Mouse (Mus musculus): ENCODE results near the gene Nfia. TPM values are rescaled to one million over a fixed set of nuclear protein-coding genes. Genes with fewer than 3 reads are reported as not detected.

Nfia gene
- polyA plus RNA-seq, 1 experiment from 2014 or later = 19.9 TPM

- Histone ChIP-seq H3K9me3 (ENCODE audit: low read length) (no peaks in the 10 kb centered on the region), H3K27ac (ENCODE audit: low read length) (peak overlapping the region; percentile 48; the same call in 1 of the 2 replicates), H3K4me3 (ENCODE audit: low read length) (no peak overlapping the region), H3K4me1 (ENCODE audit: insufficient read depth, low read length) (peaks cover 23% of the 10 kb centered on the region), H3K36me3 (ENCODE audit: insufficient read depth, low read length) (no peaks in the 10 kb centered on the region), H3K9ac (replicated peaks; ENCODE audit: low read length) (no peak overlapping the region), H3K27me3 (ENCODE audit: insufficient read depth, low read length) (no peaks in the 10 kb centered on the region), H3K4me2 (replicated peaks; ENCODE audit: low read depth, low read length) (no peak overlapping the region)
- 40% methylated on average over 4 of the region's 4 CpGs for WGBS
- peak; percentile 82 for ATAC-seq (ENCODE audit: low FRiP score, low TSS enrichment)
These were observed 314.4 kb downstream of the Nfia start for GRCm38 (mm10) chr4:98086976-98087375.

DNA sequence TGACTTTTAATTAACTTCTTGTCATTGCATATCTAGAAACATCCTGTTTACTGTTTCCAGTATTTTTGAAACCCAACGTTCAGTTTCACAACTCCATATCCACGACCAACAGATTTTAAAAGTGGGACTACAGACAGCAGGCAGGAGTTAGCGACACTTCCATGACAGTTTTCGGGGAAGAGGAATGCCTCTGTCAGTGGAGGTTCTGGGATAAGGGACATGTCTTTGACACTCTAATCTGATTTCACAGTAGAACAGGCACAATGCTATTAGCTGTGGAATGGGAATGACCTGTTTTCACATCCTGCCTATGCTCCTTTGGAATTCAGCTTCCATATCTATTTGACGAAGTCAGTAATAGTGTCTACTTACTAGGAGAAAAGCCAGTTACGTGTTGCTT, 317.5 kb downstream of the Nfia start:
- Histone ChIP-seq H3K27ac (ENCODE audit: low read length) (no peak overlapping the region), H3K4me2 (replicated peaks; ENCODE audit: low read depth, low read length) (no peak overlapping the region), H3K36me3 (ENCODE audit: insufficient read depth, low read length) (no peaks in the 10 kb centered on the region), H3K4me1 (ENCODE audit: insufficient read depth, low read length) (peaks cover 29% of the 10 kb centered on the region), H3K9ac (replicated peaks; ENCODE audit: low read length) (no peak overlapping the region), H3K4me3 (ENCODE audit: low read length) (no peak overlapping the region), H3K9me3 (ENCODE audit: low read length) (no peaks in the 10 kb centered on the region), H3K27me3 (ENCODE audit: insufficient read depth, low read length) (no peaks in the 10 kb centered on the region)
- no peak for ATAC-seq (ENCODE audit: low FRiP score, low TSS enrichment)
- 72% methylated on average over 6 of the region's 6 CpGs for WGBS

DNA sequence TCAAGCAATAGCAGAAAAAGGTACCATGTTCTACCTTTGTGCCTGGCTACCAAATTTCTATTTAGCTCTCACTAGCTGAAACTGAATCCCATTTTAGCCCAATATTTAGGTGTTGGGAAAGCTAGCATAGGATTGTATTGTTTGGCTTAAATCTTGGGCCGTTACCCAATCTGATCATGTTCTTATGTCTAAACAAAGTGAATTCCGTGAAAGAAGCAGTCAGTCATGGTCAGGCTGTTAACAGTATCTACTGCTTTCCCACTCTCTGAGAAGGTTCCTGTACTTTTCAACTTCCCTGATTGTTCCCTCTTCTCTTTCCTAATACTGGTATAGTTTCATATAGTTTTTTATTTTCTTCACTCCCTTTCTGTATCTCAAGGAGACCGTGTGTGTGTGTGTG, 318.1 kb downstream of the Nfia start:
- no peak for ATAC-seq (ENCODE audit: low FRiP score, low TSS enrichment)
- no peaks in the 10 kb centered on the region for H3K36me3 ChIP-seq (ENCODE audit: insufficient read depth, low read length)
- no peaks in the 10 kb centered on the region for H3K27me3 ChIP-seq (ENCODE audit: insufficient read depth, low read length)
- H3K4me2 ChIP-seq (replicated peaks; ENCODE audit: low read depth, low read length) = no peak overlapping the region
- H3K9me3 ChIP-seq (ENCODE audit: low read length) = no peaks in the 10 kb centered on the region
- H3K9ac ChIP-seq (replicated peaks; ENCODE audit: low read length) = no peak overlapping the region
- 58% methylated on average over 3 of the region's 3 CpGs for WGBS
- H3K27ac ChIP-seq (ENCODE audit: low read length) = no peak overlapping the region
- H3K4me1 ChIP-seq (ENCODE audit: insufficient read depth, low read length) = peaks cover 29% of the 10 kb centered on the region
- H3K4me3 ChIP-seq (ENCODE audit: low read length) = no peak overlapping the region

DNA sequence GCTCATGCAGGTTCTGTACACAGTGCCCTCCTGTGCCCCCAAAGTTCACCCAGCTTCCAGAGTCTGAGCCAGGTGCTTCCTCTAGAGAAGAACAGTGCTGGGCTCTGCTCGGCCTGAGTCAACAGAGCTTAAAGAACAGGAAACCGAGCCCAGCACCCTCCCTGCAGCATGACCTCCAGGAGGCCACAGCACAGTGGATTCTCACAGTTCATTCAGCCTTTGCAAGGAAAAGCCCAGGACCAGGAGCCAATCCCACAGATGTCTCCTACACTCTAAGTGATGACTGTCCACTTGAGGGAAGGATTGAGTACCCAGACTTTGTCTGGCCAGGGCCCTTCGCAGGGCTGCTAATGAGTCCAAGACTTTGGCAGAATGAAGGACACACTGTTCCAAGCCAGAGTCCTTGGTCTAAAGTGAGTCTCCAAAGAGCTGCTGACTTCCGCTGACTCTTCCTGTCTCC, 318.9 kb downstream of the Nfia start:
- peak; percentile 86 for ATAC-seq (ENCODE audit: low FRiP score, low TSS enrichment)
- Histone ChIP-seq H3K9me3 (ENCODE audit: low read length) (no peaks in the 10 kb centered on the region), H3K27ac (ENCODE audit: low read length) (peak overlapping the region; percentile 68), H3K4me1 (ENCODE audit: insufficient read depth, low read length) (peaks cover 24% of the 10 kb centered on the region), H3K4me3 (ENCODE audit: low read length) (no peak overlapping the region), H3K4me2 (replicated peaks; ENCODE audit: low read depth, low read length) (no peak overlapping the region), H3K27me3 (ENCODE audit: insufficient read depth, low read length) (no peaks in the 10 kb centered on the region), H3K9ac (replicated peaks; ENCODE audit: low read length) (no peak overlapping the region; the same call in 1 of the 2 replicates), H3K36me3 (ENCODE audit: insufficient read depth, low read length) (no peaks in the 10 kb centered on the region)
- 38% methylated on average over 4 of the region's 4 CpGs for WGBS

DNA sequence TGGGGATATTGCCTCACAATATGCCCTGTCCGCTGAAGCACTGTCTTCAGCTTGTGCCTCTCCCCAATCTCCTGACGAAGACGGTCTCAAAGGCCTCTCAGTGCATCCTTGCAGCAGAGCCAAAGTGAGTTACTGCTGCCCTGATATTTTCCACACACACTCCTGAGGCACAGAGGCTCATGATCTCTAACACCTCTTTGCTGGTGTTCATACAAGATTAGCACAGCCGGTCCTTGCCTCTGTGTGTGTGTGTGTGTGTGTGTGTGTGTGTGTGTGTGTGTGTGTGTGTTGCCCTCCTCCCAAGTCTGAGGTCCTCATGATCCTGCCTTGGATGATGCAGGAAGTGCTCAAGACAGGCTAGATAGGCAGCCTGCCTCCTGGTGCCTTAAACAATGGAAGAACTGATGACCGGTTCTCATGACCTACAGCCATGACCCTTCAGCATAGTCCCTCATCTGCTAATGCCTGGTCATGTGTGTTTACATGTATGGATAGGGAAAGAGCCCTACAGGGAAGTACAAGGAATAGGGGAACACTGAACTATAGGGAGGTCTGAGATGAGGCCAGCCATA, 319.5 kb downstream of the Nfia start:
- no peaks in the 10 kb centered on the region for H3K9me3 ChIP-seq (ENCODE audit: low read length)
- no peak overlapping the region; the same call in 1 of the 2 replicates for H3K9ac ChIP-seq (replicated peaks; ENCODE audit: low read length)
- H3K36me3 ChIP-seq (ENCODE audit: insufficient read depth, low read length) = no peaks in the 10 kb centered on the region
- WGBS = 74% methylated on average over 5 of the region's 5 CpGs
- H3K4me3 ChIP-seq (ENCODE audit: low read length) = no peak overlapping the region
- H3K4me2 ChIP-seq (replicated peaks; ENCODE audit: low read depth, low read length) = no peak overlapping the region
- peak; percentile 40; the same call in 1 of the 2 replicates for ATAC-seq (ENCODE audit: low FRiP score, low TSS enrichment)
- peak overlapping the region; percentile 68 for H3K27ac ChIP-seq (ENCODE audit: low read length)
- peaks cover 18% of the 10 kb centered on the region for H3K4me1 ChIP-seq (ENCODE audit: insufficient read depth, low read length)
- no peaks in the 10 kb centered on the region for H3K27me3 ChIP-seq (ENCODE audit: insufficient read depth, low read length)

GRCm38 (mm10) chr4:98094112-98094805, 321.7 kb downstream of the Nfia start:
- Histone ChIP-seq H3K27ac (ENCODE audit: low read length) (no peak overlapping the region), H3K4me1 (ENCODE audit: insufficient read depth, low read length) (peaks cover 14% of the 10 kb centered on the region), H3K27me3 (ENCODE audit: insufficient read depth, low read length) (no peaks in the 10 kb centered on the region), H3K36me3 (ENCODE audit: insufficient read depth, low read length) (no peaks in the 10 kb centered on the region), H3K9me3 (ENCODE audit: low read length) (no peaks in the 10 kb centered on the region), H3K4me3 (ENCODE audit: low read length) (no peak overlapping the region), H3K4me2 (replicated peaks; ENCODE audit: low read depth, low read length) (no peak overlapping the region), H3K9ac (replicated peaks; ENCODE audit: low read length) (no peak overlapping the region; the same call in 1 of the 2 replicates)
- ATAC-seq (ENCODE audit: low FRiP score, low TSS enrichment) = no peak
- WGBS = 29% methylated on average over 19 of the region's 19 CpGs

GRCm38 (mm10) chr4:98095060-98095459, 322.5 kb downstream of the Nfia start:
- no peak overlapping the region for H3K4me2 ChIP-seq (replicated peaks; ENCODE audit: low read depth, low read length)
- 57% methylated on average over 2 of the region's 2 CpGs for WGBS
- ATAC-seq (ENCODE audit: low FRiP score, low TSS enrichment) = no peak
- H3K9me3 ChIP-seq (ENCODE audit: low read length) = no peaks in the 10 kb centered on the region
- peaks cover 17% of the 10 kb centered on the region for H3K4me1 ChIP-seq (ENCODE audit: insufficient read depth, low read length)
- H3K27me3 ChIP-seq (ENCODE audit: insufficient read depth, low read length) = no peaks in the 10 kb centered on the region
- no peaks in the 10 kb centered on the region for H3K36me3 ChIP-seq (ENCODE audit: insufficient read depth, low read length)
- H3K4me3 ChIP-seq (ENCODE audit: low read length) = no peak overlapping the region
- no peak overlapping the region for H3K9ac ChIP-seq (replicated peaks; ENCODE audit: low read length)
- H3K27ac ChIP-seq (ENCODE audit: low read length) = no peak overlapping the region

DNA sequence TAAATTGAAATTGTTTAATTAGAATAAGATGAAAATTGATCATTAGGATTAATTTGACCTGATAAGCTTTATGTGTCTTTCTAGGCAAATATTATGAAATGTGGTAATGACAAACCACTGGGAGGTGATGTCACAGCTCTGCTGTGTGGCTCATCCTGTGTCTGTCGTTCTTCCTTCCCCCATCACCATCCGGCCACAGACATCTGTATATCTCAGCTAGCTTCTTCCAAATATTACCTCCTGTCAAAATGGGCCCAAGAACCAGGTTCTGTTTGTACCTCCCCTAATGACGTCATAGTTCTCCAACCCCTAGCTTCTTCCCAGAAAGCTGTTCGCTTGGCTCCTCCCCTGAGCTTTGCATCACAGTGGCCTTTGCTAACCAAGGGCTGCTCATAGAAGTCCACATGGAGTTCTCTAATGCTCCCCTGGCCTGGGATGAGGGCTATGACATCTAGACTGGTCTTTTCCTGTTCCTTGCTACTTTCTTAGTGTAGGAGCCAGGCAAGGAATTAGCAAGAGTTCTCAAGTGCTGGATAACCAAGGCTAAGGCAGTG, 324.6 kb downstream of the Nfia start:
- WGBS = 82% methylated on average over 4 of the region's 4 CpGs
- Histone ChIP-seq H3K27ac (ENCODE audit: low read length) (no peak overlapping the region), H3K4me1 (ENCODE audit: insufficient read depth, low read length) (peaks cover 25% of the 10 kb centered on the region), H3K9ac (replicated peaks; ENCODE audit: low read length) (no peak overlapping the region), H3K4me3 (ENCODE audit: low read length) (no peak overlapping the region), H3K36me3 (ENCODE audit: insufficient read depth, low read length) (no peaks in the 10 kb centered on the region), H3K27me3 (ENCODE audit: insufficient read depth, low read length) (no peaks in the 10 kb centered on the region), H3K9me3 (ENCODE audit: low read length) (no peaks in the 10 kb centered on the region), H3K4me2 (replicated peaks; ENCODE audit: low read depth, low read length) (no peak overlapping the region)
- no peak for ATAC-seq (ENCODE audit: low FRiP score, low TSS enrichment)

DNA sequence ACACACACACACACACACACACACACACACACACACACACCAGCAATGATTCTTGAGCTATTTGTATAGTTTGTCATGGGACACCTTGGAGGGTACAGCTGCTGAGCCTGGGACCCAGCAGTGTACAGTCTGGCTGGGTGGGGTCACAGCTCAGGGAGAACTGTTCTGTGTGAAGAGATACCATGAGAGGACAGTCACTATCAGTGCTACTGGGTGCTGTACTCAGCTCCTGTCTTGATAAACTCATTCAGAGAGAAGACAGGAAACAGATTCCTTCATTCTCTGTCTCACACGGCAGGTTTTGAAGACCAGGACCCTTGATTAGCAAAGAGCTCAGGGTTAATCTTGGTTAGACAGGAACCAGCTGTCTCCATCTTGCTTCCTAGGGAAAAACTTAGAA, 326.1 kb downstream of the Nfia start:
- no peak for ATAC-seq (ENCODE audit: low FRiP score, low TSS enrichment)
- WGBS = 14% methylated on average over 1 of the region's 1 CpGs

GRCm38 (mm10) chr4:98099433-98099832, 326.9 kb downstream of the Nfia start:
- Histone ChIP-seq H3K27ac (ENCODE audit: low read length) (no peak overlapping the region), H3K4me3 (ENCODE audit: low read length) (no peak overlapping the region), H3K4me2 (replicated peaks; ENCODE audit: low read depth, low read length) (no peak overlapping the region), H3K9me3 (ENCODE audit: low read length) (no peaks in the 10 kb centered on the region), H3K9ac (replicated peaks; ENCODE audit: low read length) (no peak overlapping the region), H3K27me3 (ENCODE audit: insufficient read depth, low read length) (no peaks in the 10 kb centered on the region), H3K4me1 (ENCODE audit: insufficient read depth, low read length) (peaks cover 35% of the 10 kb centered on the region), H3K36me3 (ENCODE audit: insufficient read depth, low read length) (no peaks in the 10 kb centered on the region)
- 63% methylated on average over 5 of the region's 5 CpGs for whole genome bisulfite sequencing
- ATAC-seq (ENCODE audit: low FRiP score, low TSS enrichment) = no peak

More for the DNA sequence above, 326.1 kb downstream of the Nfia start:
- peaks cover 36% of the 10 kb centered on the region for H3K4me1 ChIP-seq (ENCODE audit: insufficient read depth, low read length)
- no peaks in the 10 kb centered on the region for H3K9me3 ChIP-seq (ENCODE audit: low read length)
- H3K36me3 ChIP-seq (ENCODE audit: insufficient read depth, low read length) = no peaks in the 10 kb centered on the region
- no peak overlapping the region for H3K27ac ChIP-seq (ENCODE audit: low read length)
- no peak overlapping the region for H3K4me2 ChIP-seq (replicated peaks; ENCODE audit: low read depth, low read length)
- H3K27me3 ChIP-seq (ENCODE audit: insufficient read depth, low read length) = no peaks in the 10 kb centered on the region
- no peak overlapping the region for H3K9ac ChIP-seq (replicated peaks; ENCODE audit: low read length)
- no peak overlapping the region for H3K4me3 ChIP-seq (ENCODE audit: low read length)

Measured in kidney, embryonic 16.5 days (tissue).